Mouse (Mus musculus) brown adipose tissue, adult 24 weeks (tissue): ENCODE measurements around the gene Dzip1l. TPM values are rescaled to one million over a fixed set of nuclear protein-coding genes. Genes with fewer than 3 reads are reported as not detected.

ENCODE experiments used
- polyA plus RNA-seq: library from polyadenylated mRNA; stranded (reverse); fragments of >200 nt; gene quantifications from 2 replicates; pipeline ENCODE4 v1.2.4, GENCODE M21; 2012; ENCODE audit not compliant: missing spikeins, insufficient read depth, insufficient read length

Dzip1l gene
- polyA plus RNA-seq, 1 experiment, result 0.36 TPM

Other genes with a start within 250 kb of the Dzip1l start
- gene Mras, start 192.1 kb upstream of the Dzip1l start, polyA plus RNA-seq, result 4.6 and 8.6 TPM in 2 replicates
- gene Nme9, start 178.0 kb upstream of the Dzip1l start, polyA plus RNA-seq, result not detected in 2 replicates
- gene Armc8, start 60.6 kb upstream of the Dzip1l start, polyA plus RNA-seq, result 11.4 and 11.8 TPM in 2 replicates
- 6.0 and 6.6 TPM in 2 replicates for gene Dbr1, start 53.7 kb upstream of the Dzip1l start, polyA plus RNA-seq
- gene A4gnt, start 17.0 kb upstream of the Dzip1l start, polyA plus RNA-seq, result not detected in 2 replicates
- gene Cldn18, start 87.8 kb downstream of the Dzip1l start, polyA plus RNA-seq, result not detected in 2 replicates
- not detected in 2 replicates for gene Sox14, start 246.7 kb downstream of the Dzip1l start, polyA plus RNA-seq